Mouse (Mus musculus) left cerebral cortex, adult 2 months (tissue): ENCODE results near the gene Xiap. TPM values are rescaled to one million over a fixed set of nuclear protein-coding genes. Genes with fewer than 3 reads are reported as not detected.
A peak's percentile ranks its signal among the peaks of the same experiment; 100 is the strongest.

ENCODE experiments used
- DNase-seq, 2 experiments: peaks; one replicate each; pipeline ENCODE4 v3.0.0; 2021 to 2022; ENCODE audit warnings: low spot score in 2 of 2, mixed read lengths in 1 of 2; ENCODE audit errors: extremely low spot score in 1 of 2
- H3K27ac ChIP-seq: fragments of 200-600 bp; 2 replicates; pipeline ENCODE4 v1.8.1; 2022
- H3K4me3 ChIP-seq: fragments of 200-600 bp; 2 replicates; pipeline ENCODE4 v1.8.1; 2022
- CTCF ChIP-seq: fragments of 200-600 bp; IDR thresholded peaks from 2 replicates; pipeline ENCODE4 v1.8.1; 2022; ENCODE audit warnings: antibody characterized with exemption, mild to moderate bottlenecking, moderate library complexity
- intact Hi-C: fragments of 180-260 bp; cut with DNase I; formaldehyde crosslinking; loops from one replicate; pipeline ENCODE4 v1.15.1; 2025
- total RNA-seq, 2 experiments: library from RNA; stranded (reverse); gene quantifications; 2 replicates each; pipeline ENCODE4 v1.2.3; 2021

The Xiap gene
- total RNA-seq, 2 experiments from 2014 or later: 54.9 to 58.8 TPM

- TF ChIP-seq CTCF: no peak
- no peak overlapping the region for H3K27ac ChIP-seq
- intact Hi-C loops: no loop called here
- H3K4me3 ChIP-seq: no peak overlapping the region
- DNase-seq: no peak
These were observed 51.1 kb downstream of the Xiap start for GRCm38 (mm10) chrX:42110585-42110984.

GRCm38 (mm10) chrX:42119442-42120048 lies 60.1 kb downstream of the Xiap start:
- no peak overlapping the region for H3K27ac ChIP-seq

GRCm38 (mm10) chrX:42124963-42125697 lies 65.7 kb downstream of the Xiap start:
- intact Hi-C loops: no loop called here
- no peak overlapping the region for H3K4me3 ChIP-seq
- H3K27ac ChIP-seq: no peak overlapping the region
- no peak for TF ChIP-seq CTCF
- no peak for DNase-seq

More at GRCm38 (mm10) chrX:42119442-42120048, 60.1 kb downstream of the Xiap start:
- TF ChIP-seq CTCF: no peak
- no peak overlapping the region for H3K4me3 ChIP-seq
- intact Hi-C loops: no loop called here
- no peak for DNase-seq

- TF ChIP-seq CTCF: no peak
These were observed 80.4 kb downstream of the Xiap start for GRCm38 (mm10) chrX:42139882-42140281.

GRCm38 (mm10) chrX:42142620-42143019 lies 83.1 kb downstream of the Xiap start:
- Histone ChIP-seq H3K4me3 (no peak overlapping the region), H3K27ac (no peak overlapping the region)
- DNase-seq: no peak
- TF ChIP-seq CTCF: no peak
- intact Hi-C loops: no loop called here

More at GRCm38 (mm10) chrX:42139882-42140281, 80.4 kb downstream of the Xiap start:
- no peak overlapping the region for H3K27ac ChIP-seq
- intact Hi-C loops: no loop called here
- DNase-seq: no peak
- H3K4me3 ChIP-seq: no peak overlapping the region

- Histone ChIP-seq H3K27ac (no peak overlapping the region), H3K4me3 (no peak overlapping the region)
- no peak for DNase-seq
- no peak for TF ChIP-seq CTCF
- intact Hi-C loops: no loop called here
These were observed 84.5 kb downstream of the Xiap start for GRCm38 (mm10) chrX:42143991-42144390.

- H3K4me3 ChIP-seq: no peak overlapping the region
- intact Hi-C loops: loop anchor here (1.0 kb wide), 1 partner anchor 115 kb away; no protein-coding TSS in a partner anchor
- no peak for TF ChIP-seq CTCF
- H3K27ac ChIP-seq: no peak overlapping the region
- no peak for DNase-seq
These were observed 88.6 kb downstream of the Xiap start for GRCm38 (mm10) chrX:42148016-42148451.

GRCm38 (mm10) chrX:42148788-42149556 lies 89.5 kb downstream of the Xiap start, which contains the start of gene Stag2:
Gene Stag2 (plus strand): TSS chrX:42149317.
- intact Hi-C loops: loop anchor here (1.0 kb wide), 2 partner anchors 81 to 116 kb away; no protein-coding TSS in a partner anchor
- peak; percentile 84 to 86 for DNase-seq
- H3K4me3 ChIP-seq: peak within 1 kb of the TSS; percentile 60
- peak; percentile 74 for TF ChIP-seq CTCF
- peak within 1 kb of the TSS; percentile 98 for H3K27ac ChIP-seq

- Histone ChIP-seq H3K4me3 (peak overlapping the region; percentile 60), H3K27ac (peak overlapping the region; percentile 98)
- intact Hi-C loops: loop anchor here (1.0 to 5.0 kb wide), 2 partner anchors 81 to 83 kb away; no protein-coding TSS in a partner anchor
- no peak for TF ChIP-seq CTCF
- DNase-seq: peak; percentile 36 to 46
These were observed 90.3 kb downstream of the Xiap start for GRCm38 (mm10) chrX:42149557-42150345.

- Histone ChIP-seq H3K27ac (peak overlapping the region; percentile 98), H3K4me3 (peak overlapping the region; percentile 60)
- TF ChIP-seq CTCF: no peak
- DNase-seq: peak; percentile 58 to 74
- intact Hi-C loops: loop anchor here (5.0 kb wide), 1 partner anchor 82 kb away; no protein-coding TSS in a partner anchor
These were observed 91.0 kb downstream of the Xiap start for GRCm38 (mm10) chrX:42150346-42151023.
